Mouse (Mus musculus) CH12.LX (cell line): Measurements from ENCODE around the gene Sypl2.

Experiments used
- BHLHE40 ChIP-seq: IDR thresholded peaks from 2 replicates; pipeline ENCODE4 v1.6.1; 2011; ENCODE audit warnings: mild to moderate bottlenecking, low read depth, low read length, improper control_type of control experiment
- CHD2 ChIP-seq: IDR thresholded peaks from 2 replicates; pipeline ENCODE4 v1.6.1; 2011; ENCODE audit warnings: low read length, improper control_type of control experiment
- CTCF ChIP-seq, 2 experiments: IDR thresholded peaks in 1 of 2; conservative IDR thresholded peaks in 1 of 2; 2 replicates each; pipeline ENCODE4 v1.5.1; 2011 to 2012; ENCODE audit warnings: low read depth in 2 of 2, low read length in 2 of 2, improper control_type of control experiment in 1 of 2, inconsistent platforms in 1 of 2, mild to moderate bottlenecking in 1 of 2, moderate library complexity in 1 of 2
- GABPA ChIP-seq: IDR thresholded peaks from 2 replicates; pipeline ENCODE4 v1.6.1; 2012; ENCODE audit warnings: low read depth, low read length, improper control_type of control experiment, inconsistent platforms; ENCODE audit not compliant: insufficient replicate concordance
- HCFC1 ChIP-seq: IDR thresholded peaks from 2 replicates; pipeline ENCODE4 v1.6.1; 2012; ENCODE audit warnings: low read depth, mild to moderate bottlenecking, inconsistent platforms, low read length, improper control_type of control experiment
- MAFK ChIP-seq: IDR thresholded peaks from 2 replicates; pipeline ENCODE4 v1.6.1; 2011; ENCODE audit warnings: low read length, improper control_type of control experiment; ENCODE audit not compliant: insufficient replicate concordance
- MAX ChIP-seq: IDR thresholded peaks from 2 replicates; pipeline ENCODE4 v1.6.1; 2011; ENCODE audit warnings: low read length, improper control_type of control experiment
- MXI1 ChIP-seq: IDR thresholded peaks from 2 replicates; pipeline ENCODE4 v1.6.1; 2011; ENCODE audit warnings: mild to moderate bottlenecking, low read depth, low read length, improper control_type of control experiment
- NRF1 ChIP-seq: IDR thresholded peaks from 2 replicates; pipeline ENCODE4 v1.6.1; 2014; ENCODE audit warnings: low read depth, mild to moderate bottlenecking, inconsistent platforms, low read length, improper control_type of control experiment, moderate library complexity
- POLR2A ChIP-seq: IDR thresholded peaks from 2 replicates; pipeline ENCODE4 v1.6.1; 2011; ENCODE audit warnings: low read depth, mild to moderate bottlenecking, improper control_type of control experiment, low read length
- UBTF ChIP-seq: IDR thresholded peaks from 2 replicates; pipeline ENCODE4 v1.6.1; 2012; ENCODE audit warnings: low read depth, mild to moderate bottlenecking, inconsistent platforms, low read length, improper control_type of control experiment, moderate library complexity

- TF ChIP-seq MAX, result no peak
- TF ChIP-seq CTCF (conservative IDR thresholded peaks at IDR 0.05 in 1 of 2, IDR thresholded peaks at IDR 0.05 in 1 of 2; ENCODE audit: low read depth in 2 of 2, low read length in 2 of 2), result no peak
- no peak for TF ChIP-seq MAFK
- TF ChIP-seq HCFC1, result no peak
- no peak for TF ChIP-seq POLR2A
- TF ChIP-seq GABPA, result no peak
- no peak for TF ChIP-seq MXI1
- no peak for TF ChIP-seq CHD2
- TF ChIP-seq NRF1, result no peak
- no peak for TF ChIP-seq BHLHE40
- TF ChIP-seq UBTF, result no peak
These were observed 19.6 kb downstream of the Sypl2 start for GRCm38 (mm10) chr3:108206731-108207375.
